In the genomic region with DNA sequence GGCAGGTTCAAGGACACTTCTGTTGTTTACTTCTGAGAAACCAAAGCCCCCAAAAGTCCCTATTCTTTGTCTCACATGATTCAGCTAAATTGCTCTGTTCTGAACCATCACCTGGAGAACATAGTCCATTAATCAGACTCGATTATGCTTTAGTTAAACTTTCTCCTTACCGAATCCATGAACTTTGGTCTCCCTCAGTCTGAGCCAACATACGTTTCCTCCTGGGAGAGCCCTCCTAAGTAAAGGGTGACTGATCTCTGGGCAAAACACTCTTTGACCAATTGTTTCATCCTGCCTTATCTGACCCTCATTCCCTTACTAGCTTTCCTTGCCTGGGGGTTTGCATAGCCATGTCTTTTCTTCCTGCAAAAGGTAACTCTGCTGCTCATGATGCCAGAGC, we compare ENCODE assay signal across 23 mouse cellular contexts.
DNase-seq lines count a peak whose midpoint lies in the region; ATAC-seq lines count a peak whose summit lies in the region.
"Had no signal": no experiment of that assay in that cellular context is flagged by ENCODE, and none has a peak within 500 bp of the region (broad histone marks: within the 10 kb centered on the region; RNA-seq: fewer than 3 reads in every experiment).

No protein-coding gene starts in this region.

- WGBS in kidney, embryonic 14.5 days = 61% methylated on average over 3 of the region's 3 CpGs

- no peaks in the 10 kb centered on the region for H3K9me3 ChIP-seq in kidney, embryonic 14.5 days (ENCODE audit: control insufficient read depth, low read length)
- H3K9me3 ChIP-seq: embryonic facial prominence, embryonic 13.5 days; forebrain, embryonic 13.5 days; heart, embryonic 13.5 days; hindbrain, embryonic 12.5 days had no signal

- ATAC-seq in kidney, embryonic 14.5 days (ENCODE audit: low FRiP score, low TSS enrichment) = no peak
- ATAC-seq: CD4-positive, CD25-positive, alpha-beta regulatory T cell, adult 4 months; forebrain, embryonic 13.5 days; forebrain, postnatal 0 days had no signal

- no peaks in the 10 kb centered on the region for H3K36me3 ChIP-seq in kidney, embryonic 14.5 days (ENCODE audit: control insufficient read depth, insufficient read depth, low read length)
- H3K36me3 ChIP-seq: embryonic facial prominence, embryonic 13.5 days; G1E; heart, embryonic 13.5 days; hindbrain, embryonic 12.5 days had no signal

- intact Hi-C loops in gastrocnemius, postnatal 14 days (cut with DNase I; ENCODE audit: low total_unique reads) = no loop called here

- H3K4me2 ChIP-seq in kidney, embryonic 14.5 days (replicated peaks; ENCODE audit: low read depth, low read length) = no peak overlapping the region
- H3K4me2 ChIP-seq: embryonic facial prominence, embryonic 13.5 days; forebrain, embryonic 13.5 days; heart, embryonic 13.5 days; hindbrain, embryonic 12.5 days had no signal

- H3K27me3 ChIP-seq in kidney, embryonic 14.5 days (ENCODE audit: control insufficient read depth, insufficient read depth, low read length) = no peaks in the 10 kb centered on the region
- H3K27me3 ChIP-seq: embryonic facial prominence, embryonic 13.5 days; forebrain, embryonic 13.5 days; heart, embryonic 13.5 days; hindbrain, embryonic 12.5 days had no signal

- no peak overlapping the region for H3K9ac ChIP-seq in kidney, embryonic 14.5 days (ENCODE audit: low read depth, low read length)
- H3K9ac ChIP-seq: embryonic facial prominence, embryonic 13.5 days; forebrain, embryonic 13.5 days; forebrain, postnatal 0 days; heart, embryonic 13.5 days; hindbrain, embryonic 12.5 days had no signal

- DNase-seq in kidney, adult 11 months = peak; percentile 66
- DNase-seq in kidney, adult 9 months = peak; percentile 87
- DNase-seq in kidney, postnatal 10 days = peak; percentile 21
- DNase-seq in yolk sac, embryonic 10.5 days (ENCODE audit: low spot score) = peak; percentile 15
- no peak for DNase-seq in gastrocnemius, postnatal 14 days
- DNase-seq in cerebellum, adult 11-12 months = no peak
- DNase-seq: adrenal gland, adult 8-10 months; adrenal gland, postnatal 36 days; B cell, adult 2 months; cerebellum, adult 18-20 months; cerebellum, adult 9-11 months; cerebellum, postnatal 36 days; forebrain, postnatal 0 days; gastrocnemius, postnatal 25 days; heart, adult 11 months; heart, postnatal 4 days had no signal

- H3K4me3 ChIP-seq in kidney, embryonic 14.5 days (ENCODE audit: low read length) = no peak overlapping the region
- H3K4me3 ChIP-seq: embryonic facial prominence, embryonic 13.5 days; forebrain, embryonic 13.5 days; heart, embryonic 13.5 days; hindbrain, embryonic 12.5 days had no signal

- no peaks in the 10 kb centered on the region for H3K4me1 ChIP-seq in kidney, embryonic 14.5 days (ENCODE audit: control insufficient read depth, insufficient read depth, low read length)
- H3K4me1 ChIP-seq: embryonic facial prominence, embryonic 13.5 days; forebrain, embryonic 13.5 days; heart, embryonic 13.5 days; hindbrain, embryonic 12.5 days had no signal

- H3K27ac ChIP-seq in kidney, embryonic 14.5 days (ENCODE audit: low read depth, low read length) = no peak overlapping the region
- H3K27ac ChIP-seq: embryonic facial prominence, embryonic 13.5 days; forebrain, embryonic 13.5 days; heart, embryonic 13.5 days; hindbrain, embryonic 12.5 days had no signal

Comparison
In these comparisons a context has a peak if more than half of its experiments do, and no peak if none do; other contexts are left out.
1. DNase-seq: peak in kidney, adult 11 months (single experiment), kidney, adult 9 months (single experiment), kidney, postnatal 10 days (single experiment) and yolk sac, embryonic 10.5 days (single experiment); none in gastrocnemius, postnatal 14 days (single experiment) and cerebellum, adult 11-12 months (single experiment).